Mouse (Mus musculus): Measurements from ENCODE around the gene Inca1.

Inca1 gene

DNA sequence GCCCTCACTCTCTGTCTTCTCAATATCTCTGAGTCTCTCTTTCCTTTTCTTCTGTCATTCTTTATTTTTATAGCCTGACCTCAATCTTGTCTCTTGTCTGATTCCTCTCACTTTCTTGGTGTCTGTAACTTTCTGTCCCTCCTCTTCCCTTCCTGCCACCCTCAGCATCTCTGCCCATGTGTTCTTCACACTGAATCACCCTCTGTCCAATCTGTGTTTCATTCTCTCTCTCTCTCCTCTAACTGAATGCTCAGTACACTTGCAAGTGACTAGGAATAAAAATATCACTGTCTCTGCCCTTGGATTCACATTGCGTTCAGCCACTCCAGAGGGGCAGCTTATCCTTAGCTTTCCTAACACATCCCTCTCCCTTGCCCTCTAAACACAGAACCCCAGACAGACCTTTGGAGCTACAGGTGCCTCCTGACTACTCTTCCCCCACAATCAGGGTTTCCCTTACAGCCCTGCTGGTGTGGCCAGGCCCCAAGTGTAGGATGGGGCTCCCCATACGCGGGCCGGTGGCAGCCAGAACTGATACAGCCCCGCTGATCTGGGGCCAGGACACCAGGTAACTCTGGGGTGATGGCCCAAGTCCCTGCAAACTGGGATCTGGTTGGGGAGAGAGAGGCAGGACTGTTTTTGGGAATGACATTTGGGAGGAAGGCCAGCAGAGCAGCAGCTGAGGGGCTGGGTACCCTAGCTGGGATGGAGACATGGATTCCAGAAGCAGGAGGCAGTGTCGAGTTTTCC, 2.2 kb upstream of the Inca1 start:
- no peak for DNase-seq (ENCODE audit: low spot score in 2 of 2)

DNA sequence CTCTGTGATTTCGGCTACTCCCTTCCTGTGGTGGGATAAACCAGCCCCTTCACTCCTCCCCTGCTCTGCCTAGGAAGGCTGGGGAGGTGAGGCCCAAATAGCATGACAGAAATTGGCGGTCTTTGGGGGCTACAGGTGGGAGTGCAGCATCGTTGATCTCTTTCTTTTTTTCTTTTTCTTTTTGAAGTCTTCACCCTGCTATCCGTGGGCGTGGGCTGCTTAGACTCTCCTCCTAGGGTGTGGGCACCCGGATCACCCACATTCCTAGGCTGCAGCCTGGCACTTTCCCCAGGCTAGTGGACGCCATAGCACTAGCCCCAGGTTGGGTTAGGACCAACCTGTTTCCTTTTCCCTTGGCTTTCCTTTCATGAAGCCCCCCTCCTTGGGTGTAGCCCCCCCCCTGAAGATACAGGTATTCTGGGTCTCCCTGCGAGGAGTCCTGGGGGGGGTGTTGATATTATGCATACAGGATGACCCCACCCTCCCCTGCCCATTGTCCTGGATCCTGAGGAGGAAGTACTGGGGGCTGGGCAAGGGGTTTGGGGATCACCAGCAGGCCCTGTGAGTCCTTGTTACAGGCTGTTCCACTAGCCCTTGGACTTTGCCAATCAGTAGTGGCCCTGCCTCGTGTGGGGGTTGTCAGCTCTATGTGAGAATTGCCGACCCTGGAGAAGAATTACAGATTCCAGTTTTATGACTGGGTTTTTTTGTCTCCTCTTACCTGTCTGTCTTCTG, 1.4 kb upstream of the Inca1 start:
- DNase-seq (ENCODE audit: low spot score in 2 of 2) = no peak

DNA sequence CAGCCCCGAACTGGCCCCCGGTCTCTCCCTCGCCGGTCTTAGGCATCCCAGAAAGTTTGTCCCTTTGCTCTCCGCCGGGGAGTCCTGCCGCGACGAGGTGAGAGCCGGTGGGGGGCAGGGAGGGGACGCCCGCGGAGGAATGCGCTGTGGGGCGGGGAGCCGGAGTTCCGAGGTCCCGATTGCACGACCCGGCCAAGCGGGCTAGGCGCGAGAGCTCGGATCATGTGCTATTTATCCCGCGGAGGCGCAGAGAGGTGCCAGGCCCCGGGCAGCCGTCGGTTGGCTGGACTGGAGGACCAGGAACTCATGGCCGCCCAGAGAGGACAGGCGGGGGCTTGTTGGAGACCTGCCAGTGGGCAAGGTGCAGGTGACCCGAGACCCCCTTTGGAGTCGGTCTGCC, 658 bp upstream of the Inca1 start:
- peak; percentile 43 to 55 for DNase-seq (ENCODE audit: low spot score in 2 of 2)

DNA sequence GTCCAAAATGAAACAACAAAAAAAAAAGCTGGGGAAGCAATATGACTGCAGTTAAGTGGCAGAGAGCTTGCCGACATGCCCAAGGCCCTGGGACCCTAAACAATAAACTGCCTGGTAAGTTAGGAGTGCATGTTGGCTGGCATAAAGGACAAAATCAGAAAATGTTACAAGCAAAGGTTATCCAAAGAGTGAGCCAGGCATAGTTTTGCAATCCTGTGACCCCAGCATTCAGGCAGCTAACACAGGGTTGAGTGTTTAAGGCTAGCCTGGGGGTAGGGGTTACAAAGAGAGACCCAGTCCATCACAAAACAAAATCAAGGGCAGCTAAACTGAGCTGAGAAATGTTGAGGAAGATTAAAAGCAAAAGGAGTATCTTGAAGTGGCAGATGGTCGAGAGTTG, 904 bp downstream of the Inca1 start:
- DNase-seq (ENCODE audit: low spot score in 2 of 2) = no peak

DNA sequence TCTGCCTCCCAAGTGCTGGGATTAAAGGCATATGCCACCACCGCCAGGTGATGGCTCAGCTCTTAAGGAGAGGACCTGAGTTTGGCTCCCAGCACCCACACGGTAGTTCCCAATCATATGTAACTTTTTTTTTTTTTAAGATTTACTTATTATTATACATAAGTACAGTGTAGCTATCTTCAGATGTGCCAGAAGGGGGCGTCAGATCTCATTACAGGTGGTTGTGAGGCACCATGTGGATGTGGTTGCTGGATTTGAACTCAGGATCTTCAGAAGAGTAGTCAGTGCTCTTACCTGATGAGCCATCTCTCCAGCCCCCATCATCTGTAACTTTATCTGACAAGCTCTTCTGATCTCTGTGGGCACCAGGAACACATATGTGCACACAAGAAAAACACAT, 2.6 kb downstream of the Inca1 start:
- no peak for DNase-seq (ENCODE audit: low spot score in 2 of 2)

DNA sequence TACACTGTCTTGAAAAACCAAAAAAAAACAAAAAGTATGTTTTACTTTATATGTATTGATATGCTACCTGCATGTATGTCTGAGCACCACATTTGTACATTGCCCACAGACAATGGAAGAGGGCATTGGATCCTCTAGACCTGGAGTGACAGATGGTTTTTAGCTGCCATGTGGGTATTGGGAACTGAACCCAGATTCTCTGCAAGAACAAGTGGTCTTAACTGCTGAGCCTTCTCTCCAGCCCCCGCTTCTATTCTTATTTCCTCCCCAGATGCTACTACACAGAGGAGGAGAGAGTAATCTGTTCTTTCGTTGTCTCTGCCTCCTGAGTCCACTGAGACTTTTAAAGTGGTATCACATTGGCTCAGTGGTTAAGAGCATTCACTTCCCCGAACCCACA, 6.5 kb downstream of the Inca1 start:
- no peak for DNase-seq (ENCODE audit: low spot score in 2 of 2)

DNA sequence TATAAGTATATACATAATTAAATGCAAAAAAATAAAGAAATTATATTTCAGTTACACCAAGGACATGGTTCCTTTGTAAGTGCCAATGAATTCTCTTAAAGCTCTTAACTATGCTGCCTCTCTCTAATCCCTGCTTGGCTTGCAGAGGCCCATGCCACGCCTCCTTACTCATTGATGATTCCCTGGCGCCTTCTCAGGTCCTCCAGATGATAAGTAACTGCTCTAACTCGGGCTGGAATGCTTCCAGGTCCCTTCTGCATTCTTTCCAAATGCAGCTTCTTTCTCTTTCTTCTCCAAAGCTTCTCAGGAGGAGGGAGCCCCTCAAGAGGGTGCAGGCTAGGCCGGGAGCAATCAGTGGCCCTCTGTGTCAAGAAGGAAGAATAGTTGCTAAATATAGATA, 10.4 kb downstream of the Inca1 start:
- no peak for DNase-seq (ENCODE audit: low spot score in 2 of 2)

DNA sequence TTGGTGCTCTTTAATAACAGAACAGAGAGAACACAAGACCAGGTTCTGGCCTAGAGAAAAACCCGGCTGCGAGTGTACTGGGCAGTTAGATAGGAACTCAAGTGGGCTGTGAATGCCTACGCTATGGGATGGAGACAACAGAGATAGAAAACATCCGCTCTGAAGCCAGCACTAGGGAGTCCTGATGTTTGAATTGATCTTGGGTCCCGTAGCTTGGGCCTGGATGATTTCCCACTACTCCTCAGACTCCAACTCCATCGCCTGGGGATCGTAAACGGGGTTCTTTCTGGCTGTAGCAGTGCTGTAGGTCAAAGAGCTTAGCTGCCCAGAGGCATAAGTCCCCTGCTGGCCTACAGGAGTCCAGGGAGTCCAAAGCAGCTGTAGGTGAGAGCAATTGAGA, 11.6 kb downstream of the Inca1 start:
- no peak for DNase-seq (ENCODE audit: low spot score in 2 of 2)

DNA sequence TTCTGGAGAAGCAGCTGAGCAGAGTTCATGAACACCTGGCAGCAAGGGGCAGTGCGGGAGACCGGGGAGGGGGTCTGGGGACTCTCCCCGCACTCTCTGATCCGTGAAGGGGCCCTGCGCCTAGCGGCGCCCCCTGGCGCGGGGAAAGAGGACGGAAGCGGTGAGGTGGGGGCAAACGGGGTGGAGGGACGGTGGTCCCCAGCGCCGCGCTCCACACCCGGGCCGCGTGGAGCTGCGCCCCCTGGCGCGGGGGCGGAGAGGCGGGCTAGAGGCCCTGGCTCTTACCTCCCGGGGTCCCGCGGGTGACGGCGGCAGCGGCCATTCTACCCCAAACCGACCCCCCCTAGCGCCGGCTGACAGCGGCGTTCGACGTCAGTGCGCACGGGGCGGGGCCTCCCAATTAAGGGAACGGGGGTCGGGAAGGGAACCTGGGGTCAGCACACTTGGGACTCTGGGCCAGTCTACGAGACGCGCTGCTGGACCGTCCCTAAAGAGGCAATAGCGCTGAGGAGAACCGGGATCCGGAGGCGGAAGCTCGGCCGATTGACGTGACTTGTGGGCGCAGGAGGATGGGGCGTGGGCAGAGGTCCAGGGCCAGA, 12.3 kb downstream of the Inca1 start, which contains the start of gene Camta2:
TSS of gene Camta2 (minus strand) at position 505 of the 599 bp plus-strand sequence.
- peak; percentile 77 to 87 for DNase-seq (ENCODE audit: low spot score in 2 of 2)

DNA sequence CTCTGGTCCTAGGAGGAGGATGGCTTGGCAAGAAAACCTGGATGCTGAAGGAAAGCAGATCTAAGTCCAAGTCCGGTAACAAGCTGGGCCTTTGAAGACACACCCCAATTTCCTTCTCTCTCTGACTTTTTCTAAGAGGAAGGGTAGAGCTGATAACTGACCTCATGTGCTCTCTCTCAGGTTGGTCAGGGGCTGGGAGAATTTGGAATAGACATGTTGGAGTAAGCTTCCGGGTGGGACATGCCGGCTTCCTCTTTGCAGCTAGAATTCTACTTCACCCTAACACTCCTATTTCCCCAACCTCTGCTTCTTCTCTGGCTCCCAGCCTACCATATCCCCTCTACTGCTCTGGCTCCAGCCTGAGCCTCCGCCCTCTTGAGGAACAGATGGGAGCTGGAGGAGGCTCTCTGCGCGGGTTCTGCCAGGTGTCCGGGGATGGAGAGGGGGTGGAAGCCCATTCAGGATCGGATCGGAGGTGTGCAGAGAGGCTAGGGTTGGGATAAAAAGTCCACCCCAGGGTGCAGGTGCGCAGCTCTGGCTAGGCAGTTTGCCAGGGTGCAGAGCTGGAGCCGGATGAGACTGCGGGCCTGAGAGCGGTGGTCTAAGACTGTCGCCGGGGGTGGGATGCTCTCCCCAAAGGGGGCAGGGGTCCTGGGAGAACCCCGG, 12.9 kb downstream of the Inca1 start:
- DNase-seq (ENCODE audit: low spot score in 2 of 2) = peak; percentile 72 to 78

DNA sequence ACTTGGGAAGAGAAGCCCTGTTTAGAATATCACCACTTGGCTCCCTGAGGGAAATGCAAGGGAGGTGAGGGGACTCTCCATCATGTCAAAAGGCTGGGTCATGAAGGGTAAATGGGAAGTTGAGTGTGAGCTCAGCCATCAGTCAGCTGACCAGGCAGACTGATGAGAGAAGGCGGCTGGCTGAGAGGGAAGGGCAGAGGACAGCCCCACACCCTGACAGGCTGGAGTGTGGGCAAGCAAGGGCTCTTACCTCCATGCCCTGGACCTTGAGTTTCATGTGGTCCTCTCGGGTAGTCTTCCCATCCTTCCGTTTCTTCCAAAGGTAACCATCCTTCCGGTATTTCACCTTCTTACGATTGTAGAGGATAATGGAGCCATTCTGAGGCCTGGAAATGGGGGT, 16.3 kb downstream of the Inca1 start:
- no peak for DNase-seq (ENCODE audit: low spot score in 2 of 2)

DNA sequence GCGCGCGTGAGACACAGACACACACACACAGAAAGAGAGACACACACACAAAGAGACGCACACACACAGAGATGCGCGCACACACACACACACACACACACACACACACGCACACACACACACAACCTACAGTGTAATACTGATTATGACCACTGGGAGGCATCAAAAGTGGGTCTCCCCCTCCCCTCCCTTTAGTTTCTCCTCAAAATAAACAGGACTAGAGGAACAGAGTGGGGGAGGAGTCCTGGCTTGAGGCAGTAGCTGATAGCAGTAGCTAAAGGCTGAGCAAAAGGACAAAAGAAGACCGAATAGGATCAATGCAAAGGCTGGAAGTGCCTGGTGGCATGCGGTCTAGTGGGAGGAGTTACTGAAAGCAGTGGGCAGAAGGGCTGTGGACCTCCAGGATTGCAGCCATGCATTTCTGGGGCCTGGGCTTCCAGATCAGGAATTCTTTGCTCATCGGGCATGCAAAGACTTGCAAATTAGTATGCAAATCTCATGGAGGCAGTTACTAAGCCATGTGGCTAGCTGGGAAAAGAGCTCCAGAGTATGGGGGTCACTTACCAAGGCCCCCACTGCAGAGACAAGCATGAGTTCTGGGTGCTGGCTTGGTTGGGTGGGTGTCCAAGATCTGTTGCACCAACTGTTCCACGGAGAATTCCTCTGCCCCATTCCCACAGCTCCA, 17.9 kb downstream of the Inca1 start:
- DNase-seq (ENCODE audit: low spot score in 2 of 2) = no peak

DNA sequence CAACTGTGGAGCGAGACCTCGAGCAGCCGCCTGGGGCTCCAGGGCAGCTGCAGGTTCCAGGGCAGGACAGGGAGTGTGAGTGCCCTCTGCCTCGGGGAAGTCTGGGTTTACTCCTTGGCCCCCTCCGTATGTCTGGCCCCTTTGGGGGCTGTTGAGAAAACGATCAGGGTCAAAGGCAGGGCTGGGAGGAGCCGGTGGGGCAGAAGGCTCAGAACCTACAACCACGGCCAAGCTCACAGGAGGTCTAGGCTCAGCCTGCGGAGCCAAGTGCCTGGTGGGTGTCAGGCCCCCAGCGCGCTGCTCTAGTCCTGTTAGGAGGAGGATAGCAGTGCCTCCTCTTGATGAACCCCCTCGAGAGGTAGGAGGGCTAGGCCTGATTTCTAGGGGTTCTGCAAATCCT, 18.8 kb downstream of the Inca1 start:
- DNase-seq (ENCODE audit: low spot score in 2 of 2) = no peak

DNA sequence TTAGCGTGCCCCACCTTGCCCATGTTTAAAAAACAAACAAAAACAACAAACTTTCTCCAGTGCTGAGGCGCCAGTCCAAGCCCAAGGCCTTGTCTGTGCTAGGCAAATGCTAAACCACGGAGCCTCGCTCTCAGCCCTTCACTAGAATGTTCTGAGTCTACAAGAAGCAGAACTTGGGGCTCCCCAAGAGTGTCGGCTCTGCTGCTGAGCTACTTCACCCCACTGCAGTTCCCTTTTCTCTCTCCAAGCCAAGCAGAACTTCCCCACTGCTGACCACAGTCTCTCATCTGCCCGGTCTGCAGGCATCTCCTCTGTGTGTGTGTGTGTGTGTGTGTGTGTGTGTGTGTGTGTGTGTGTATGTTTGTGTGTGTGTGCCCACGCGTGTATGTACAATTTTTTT, 20.1 kb downstream of the Inca1 start:
- DNase-seq (ENCODE audit: low spot score in 2 of 2) = no peak

DNA sequence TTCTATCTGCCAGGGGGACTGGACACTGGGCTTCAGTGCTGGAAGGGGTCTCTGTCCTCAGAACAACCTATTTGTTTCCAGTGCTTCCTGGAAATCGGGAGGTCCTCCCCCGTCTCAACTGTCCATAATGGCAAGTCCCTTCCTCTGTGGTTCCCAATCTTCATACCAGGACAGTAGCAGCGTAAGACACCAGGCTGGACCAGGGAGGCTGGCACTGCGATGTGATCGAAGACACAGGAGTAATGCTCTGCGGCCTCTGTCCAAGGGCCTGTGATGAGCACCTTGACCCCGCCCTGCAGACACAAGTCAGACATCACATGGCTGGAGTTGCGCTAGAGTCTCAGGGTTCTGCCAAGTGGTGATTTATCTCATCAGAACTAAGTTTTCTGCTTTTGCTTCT, 20.6 kb downstream of the Inca1 start:
- DNase-seq (ENCODE audit: low spot score in 2 of 2) = no peak

DNA sequence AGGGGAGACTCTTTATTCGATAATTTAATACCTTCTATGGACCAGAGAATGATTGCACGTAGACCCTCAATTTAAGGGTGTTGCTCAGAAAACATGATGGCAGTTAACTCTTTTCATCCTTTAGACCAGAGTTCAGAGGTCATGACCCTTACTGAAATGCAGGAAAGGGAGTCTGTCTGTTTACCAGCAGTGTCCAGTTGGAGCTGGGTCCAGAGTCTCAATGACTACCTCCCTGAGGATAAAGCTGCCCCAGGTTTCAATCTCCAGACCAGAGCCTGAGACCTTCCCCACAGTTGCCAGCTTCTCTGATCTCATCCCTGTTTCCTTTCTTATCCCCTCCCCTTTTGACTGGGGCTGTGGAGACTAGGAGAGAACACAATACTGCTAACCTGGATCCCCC, 21.4 kb downstream of the Inca1 start:
- DNase-seq (ENCODE audit: low spot score in 2 of 2) = no peak

DNA sequence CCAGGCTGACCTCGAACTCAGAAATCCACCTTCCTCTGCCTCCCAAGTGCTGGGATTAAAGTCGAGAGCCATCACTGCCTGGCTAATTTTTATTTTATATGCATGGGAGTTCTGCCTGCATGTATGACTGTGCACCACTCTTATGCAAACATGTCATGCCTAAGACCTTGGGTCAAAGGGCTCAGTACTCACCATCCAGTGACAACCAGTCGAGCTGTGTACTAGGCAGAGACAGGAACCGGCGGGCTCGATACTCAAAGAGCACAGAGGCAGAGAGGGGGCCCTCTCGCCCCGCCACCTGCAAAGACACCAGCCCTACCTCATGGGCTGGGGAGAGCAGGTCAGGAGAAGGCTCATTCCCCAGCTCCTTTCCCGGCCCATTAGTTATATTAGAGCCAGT, 21.9 kb downstream of the Inca1 start:
- DNase-seq (ENCODE audit: low spot score in 2 of 2) = no peak

DNA sequence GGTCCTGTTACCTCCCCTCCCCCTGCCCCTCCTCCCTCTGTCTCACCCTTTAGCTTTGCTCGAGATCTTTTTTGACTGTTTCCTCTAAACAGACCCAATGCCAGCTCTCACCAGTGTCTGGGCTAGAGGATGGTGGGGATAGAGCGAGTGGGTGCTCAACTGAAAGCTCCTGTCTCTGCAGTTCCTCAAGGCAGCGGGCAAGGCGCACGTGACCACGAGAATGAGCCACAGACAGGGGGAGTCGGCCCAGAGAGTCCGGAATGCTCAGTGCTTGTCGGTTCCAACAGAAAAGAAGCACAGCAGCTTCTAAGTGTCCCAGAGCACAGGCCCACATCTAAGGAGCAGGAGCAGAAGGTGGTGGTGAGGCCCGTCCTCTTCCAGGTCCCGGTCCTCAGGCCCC, 25.5 kb downstream of the Inca1 start:
- no peak for DNase-seq (ENCODE audit: low spot score in 2 of 2)

DNA sequence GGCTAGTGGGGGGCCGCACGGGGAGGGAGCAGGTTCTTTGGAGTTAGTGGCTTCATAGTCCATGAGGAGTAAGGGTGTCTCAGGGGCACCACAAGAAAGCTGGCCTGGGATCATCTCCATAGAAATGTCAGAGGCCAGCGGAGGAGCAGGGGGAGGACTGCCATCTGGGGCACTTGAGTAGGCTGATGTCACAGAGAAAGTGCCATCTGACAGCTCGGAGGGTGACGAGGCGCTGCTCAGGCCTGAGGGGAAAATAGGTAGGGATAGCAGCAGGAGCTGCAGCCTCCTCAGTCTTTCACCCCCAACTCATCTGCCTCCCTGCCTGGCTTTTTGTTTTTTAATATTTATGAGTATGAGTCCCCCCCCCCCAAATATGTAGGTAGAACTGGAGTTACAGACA, 25.9 kb downstream of the Inca1 start:
- DNase-seq (ENCODE audit: low spot score in 2 of 2) = no peak

DNA sequence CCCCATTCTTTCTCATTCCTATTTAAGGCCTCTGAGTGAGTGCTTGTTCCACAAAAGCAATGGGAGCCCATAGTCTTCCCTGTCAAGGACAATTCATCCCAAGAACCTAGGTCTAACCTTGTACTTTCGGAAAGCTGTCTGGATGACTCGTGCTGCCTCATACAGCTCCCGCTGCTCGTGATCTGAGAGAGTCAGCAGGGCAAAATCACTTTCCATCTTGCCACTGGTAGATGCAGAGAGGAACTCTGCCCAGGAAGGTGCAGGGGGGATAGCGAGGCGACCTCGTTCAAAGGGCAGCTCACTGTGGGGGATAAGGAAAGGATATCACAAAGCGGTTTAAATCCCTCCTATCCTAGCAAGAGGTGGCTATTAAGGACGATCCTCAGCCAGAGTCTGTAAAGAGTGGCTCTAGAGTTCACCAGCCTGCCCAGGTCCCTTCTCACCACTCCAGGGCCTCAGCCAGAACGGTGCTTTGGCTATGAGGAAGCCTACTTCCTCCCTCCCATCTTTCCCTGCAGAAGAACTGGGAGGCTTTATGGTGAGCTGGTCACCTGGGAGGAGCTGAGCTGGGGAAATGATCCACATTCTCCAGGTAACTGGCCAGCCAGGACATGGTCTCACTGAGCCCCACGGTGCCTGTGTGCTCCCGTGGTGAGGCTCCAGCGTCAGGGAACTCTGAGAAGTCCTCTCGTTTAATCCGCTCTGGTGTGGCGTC, 28.5 kb downstream of the Inca1 start:
- DNase-seq (ENCODE audit: low spot score in 2 of 2) = no peak

DNA sequence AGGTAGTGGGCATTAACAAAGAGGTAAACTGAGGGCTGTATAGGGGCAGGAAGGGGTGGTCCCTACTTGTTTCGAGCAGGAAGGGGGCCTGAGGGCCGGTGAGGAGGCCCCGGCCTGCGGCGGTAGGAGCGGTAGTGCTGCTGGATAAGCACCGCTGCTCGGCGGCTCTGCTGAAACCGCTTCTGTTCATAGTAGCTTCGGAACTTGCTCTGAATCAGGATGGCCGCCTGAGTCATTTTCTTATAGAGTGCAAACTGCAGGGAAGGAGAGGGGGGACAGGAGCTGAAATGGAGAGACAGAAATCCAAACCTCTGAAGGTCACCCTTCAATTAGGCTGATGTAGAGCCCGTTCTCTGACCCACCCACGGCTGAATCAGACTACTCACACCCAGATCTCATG, 29.5 kb downstream of the Inca1 start:
- DNase-seq (ENCODE audit: low spot score in 2 of 2) = peak in 1 of 2 experiments; percentile 42
